In genomic region chr8:86827199-86827598, GRCm38 (mm10) we compare ENCODE assay signal across 20 mouse cellular contexts. TPM values are rescaled to one million over a fixed set of nuclear protein-coding genes. Genes with fewer than 3 reads are reported as not detected.
DNase-seq lines count a peak whose midpoint lies in the region; ATAC-seq lines count a peak whose summit lies in the region.
"Had no signal": no experiment of that assay in that cellular context is flagged by ENCODE, and none has a peak within 500 bp of the region (broad histone marks: within the 10 kb centered on the region; RNA-seq: fewer than 3 reads in every experiment).

No protein-coding gene starts in this region.

- peak overlapping the region; percentile 61 for H3K27ac ChIP-seq in liver, embryonic 13.5 days
- H3K27ac ChIP-seq: forebrain, embryonic 10.5 days; heart, embryonic 10.5 days; kidney, embryonic 15.5 days; neural tube, embryonic 13.5 days had no signal

- DNase-seq in spleen, adult 12 weeks (ENCODE audit: low spot score) = peak; percentile 28
- DNase-seq in spleen, adult 18-20 months = no peak
- peak; percentile 46 for DNase-seq in R1 (ENCODE audit: low read depth, low spot score)
- peak; percentile 62 for DNase-seq in liver, embryonic 13.5 days
- DNase-seq in adrenal gland, postnatal 36 days = no peak
- DNase-seq in frontal cortex, postnatal 36 days (ENCODE audit: low spot score in 2 of 2) = no peak
- DNase-seq in left cerebral cortex, adult 18-20 months (ENCODE audit: low spot score in 2 of 2) = no peak
- DNase-seq: adrenal gland, adult 8-10 months; cerebellum, adult 11 months; cerebellum, postnatal 10 days; embryo, embryonic 11 days; forebrain, postnatal 0 days; midbrain, embryonic 14.5 days; thymus, postnatal 4 days had no signal

- no peak overlapping the region; the same call in 1 of the 2 replicates for H3K4me2 ChIP-seq in liver, embryonic 13.5 days
- H3K4me2 ChIP-seq: kidney, embryonic 15.5 days; neural tube, embryonic 13.5 days had no signal

- 70% methylated on average over 5 of the region's 5 CpGs for WGBS in liver, embryonic 13.5 days (ENCODE audit: insufficient replicate concordance)

- H3K4me1 ChIP-seq in liver, embryonic 13.5 days (replicated peaks) = peaks cover 28% of the 10 kb centered on the region
- H3K4me1 ChIP-seq: heart, embryonic 10.5 days; kidney, embryonic 15.5 days; neural tube, embryonic 13.5 days had no signal

- no peaks in the 10 kb centered on the region for H3K36me3 ChIP-seq in liver, embryonic 13.5 days
- H3K36me3 ChIP-seq: forebrain, embryonic 10.5 days; heart, embryonic 10.5 days; kidney, embryonic 15.5 days; neural tube, embryonic 13.5 days had no signal

- peak; percentile 29; the same call in 1 of the 2 replicates for ATAC-seq in liver, embryonic 13.5 days (ENCODE audit: low read depth)
- ATAC-seq: forebrain, postnatal 0 days; hindbrain, embryonic 16.5 days; intestine, embryonic 16.5 days had no signal

- no peaks in the 10 kb centered on the region for H3K27me3 ChIP-seq in liver, embryonic 13.5 days
- H3K27me3 ChIP-seq: kidney, embryonic 15.5 days; neural tube, embryonic 13.5 days had no signal

- no peak overlapping the region for H3K4me3 ChIP-seq in liver, embryonic 13.5 days (replicated peaks)
- H3K4me3 ChIP-seq: forebrain, embryonic 10.5 days; heart, embryonic 10.5 days; kidney, embryonic 15.5 days; neural tube, embryonic 13.5 days had no signal

- H3K9ac ChIP-seq in liver, embryonic 13.5 days = no peak overlapping the region
- H3K9ac ChIP-seq: forebrain, postnatal 0 days; kidney, embryonic 15.5 days; neural tube, embryonic 13.5 days had no signal

- H3K9me3 ChIP-seq in liver, embryonic 13.5 days (replicated peaks) = no peaks in the 10 kb centered on the region
- H3K9me3 ChIP-seq: forebrain, embryonic 10.5 days; heart, embryonic 10.5 days; kidney, embryonic 15.5 days; neural tube, embryonic 13.5 days had no signal

RNA-seq across cellular contexts. Expression of gene N4bp1, which starts 57.9 kb away (rescaled TPM):
- 2.8 and 3.0 TPM in 2 replicates for polyA plus RNA-seq in liver, embryonic 13.5 days (2015; fragmentation: Nextera tagmentation; extraction: Ambion mirVana)
- 10 to 100 TPM; 29.8 to 36.0 TPM for total RNA-seq in adrenal gland, postnatal 36 days (2021)
- total RNA-seq in left cerebral cortex, adult 18-20 months (2021) = 10 to 100 TPM; 44.1 to 47.3 TPM

Comparison
In these comparisons a context has a peak if more than half of its experiments do, and no peak if none do; other contexts are left out.
1. DNase-seq: peak in spleen, adult 12 weeks (single experiment), R1 (single experiment) and liver, embryonic 13.5 days (single experiment); none in spleen, adult 18-20 months (0 of 2), adrenal gland, postnatal 36 days (0 of 2), frontal cortex, postnatal 36 days (0 of 2) and left cerebral cortex, adult 18-20 months (0 of 2).